Mouse (Mus musculus): ENCODE results near the gene Sun2.

- TF ChIP-seq CTCF (conservative IDR thresholded peaks at IDR 0.05; ENCODE audit: low read length) (no peak), NANOG (IDR thresholded peaks at IDR 0.05; ENCODE audit: borderline replicate concordance, low read length) (no peak)
These were observed 49.2 kb upstream of the Sun2 start for GRCm38 (mm10) chr15:79791502-79791901.
